ENCODE assay signal across 27 mouse cellular contexts in genomic region chr13:100603738-100604095, GRCm38 (mm10). TPM values are rescaled to one million over a fixed set of nuclear protein-coding genes. Genes with fewer than 3 reads are reported as not detected.
DNase-seq lines count a peak whose midpoint lies in the region; ATAC-seq and TF ChIP-seq lines count a peak whose summit lies in the region.
"Had no signal": no experiment of that assay in that cellular context is flagged by ENCODE, and none has a peak within 500 bp of the region (broad histone marks: within the 10 kb centered on the region; RNA-seq: fewer than 3 reads in every experiment).

No protein-coding gene starts in this region.

- no peak for DNase-seq in liver, embryonic 13.5 days
- DNase-seq in liver, embryonic 11.5 days (ENCODE audit: low spot score) = no peak
- no peak for DNase-seq in liver, postnatal 0 days
- DNase-seq in urinary bladder, postnatal 36 days (ENCODE audit: low spot score in 2 of 2) = no peak
- DNase-seq: adrenal gland, adult 2 months; adrenal gland, postnatal 14 days; cerebellum, adult 11 months; cerebellum, adult 2 months; cerebellum, adult 9-11 months; cerebellum, postnatal 25 days; forebrain, postnatal 0 days; gastrocnemius, adult 2 months; gastrocnemius, postnatal 14 days; heart, adult 18-20 months; heart, postnatal 10 days; heart, postnatal 36 days had no signal

- H3K27ac ChIP-seq in intestine, postnatal 0 days (ENCODE audit: low read depth, low read length) = peak overlapping the region; percentile 10; the same call in 1 of the 2 replicates
- no peak overlapping the region for H3K27ac ChIP-seq in intestine, embryonic 16.5 days (ENCODE audit: low read length)
- peak overlapping the region; percentile 70 for H3K27ac ChIP-seq in liver, embryonic 13.5 days
- H3K27ac ChIP-seq in liver, embryonic 11.5 days (ENCODE audit: low read depth, low read length) = no peak overlapping the region
- H3K27ac ChIP-seq in liver, postnatal 0 days (ENCODE audit: low read depth) = peak overlapping the region; percentile 83
- H3K27ac ChIP-seq: embryonic facial prominence, embryonic 12.5 days; embryonic facial prominence, embryonic 15.5 days; gastrocnemius, adult 2 months; heart, embryonic 15.5 days; hindbrain, embryonic 10.5 days; hindbrain, embryonic 13.5 days had no signal

- WGBS in intestine, postnatal 0 days = 90% methylated on average over 11 of the region's 11 CpGs
- 88% methylated on average over 11 of the region's 11 CpGs for WGBS in intestine, embryonic 16.5 days
- 75% methylated on average over 11 of the region's 11 CpGs for WGBS in liver, embryonic 13.5 days (ENCODE audit: insufficient replicate concordance)
- WGBS in liver, embryonic 11.5 days = 85% methylated on average over 11 of the region's 11 CpGs
- 81% methylated on average over 11 of the region's 11 CpGs for WGBS in liver, postnatal 0 days (ENCODE audit: insufficient replicate concordance)

- 0 out of 2 replicates have a peak, but pooled peaks cover 5% of the 10 kb centered on the region for H3K4me1 ChIP-seq in intestine, postnatal 0 days (replicated peaks; ENCODE audit: control insufficient read depth, insufficient read depth, low read length)
- H3K4me1 ChIP-seq in intestine, embryonic 16.5 days (ENCODE audit: control insufficient read depth, insufficient read depth, low read length) = peaks cover 12% of the 10 kb centered on the region
- peaks cover 19% of the 10 kb centered on the region for H3K4me1 ChIP-seq in liver, embryonic 13.5 days (replicated peaks)
- H3K4me1 ChIP-seq in liver, embryonic 11.5 days (replicated peaks; ENCODE audit: control insufficient read depth, insufficient read depth, low read length) = peaks cover 8% of the 10 kb centered on the region; the same call in 1 of the 2 replicates
- H3K4me1 ChIP-seq in liver, postnatal 0 days (ENCODE audit: insufficient read depth) = peaks cover 14% of the 10 kb centered on the region
- H3K4me1 ChIP-seq: embryonic facial prominence, embryonic 12.5 days; embryonic facial prominence, embryonic 15.5 days; hindbrain, embryonic 13.5 days had no signal

- no peak overlapping the region for H3K9ac ChIP-seq in intestine, postnatal 0 days (ENCODE audit: low read depth, low read length)
- no peak overlapping the region for H3K9ac ChIP-seq in intestine, embryonic 16.5 days (ENCODE audit: low read depth, low read length)
- H3K9ac ChIP-seq in liver, embryonic 13.5 days = no peak overlapping the region
- H3K9ac ChIP-seq in liver, embryonic 11.5 days (ENCODE audit: low read depth, low read length) = no peak overlapping the region
- H3K9ac ChIP-seq in liver, postnatal 0 days (replicated peaks) = no peak overlapping the region
- H3K9ac ChIP-seq: embryonic facial prominence, embryonic 12.5 days; embryonic facial prominence, embryonic 15.5 days; forebrain, postnatal 0 days; heart, embryonic 12.5 days; heart, embryonic 15.5 days; hindbrain, embryonic 13.5 days had no signal

- H3K27me3 ChIP-seq in intestine, postnatal 0 days (replicated peaks; ENCODE audit: control insufficient read depth, insufficient read depth, low read length) = no peaks in the 10 kb centered on the region
- no peaks in the 10 kb centered on the region for H3K27me3 ChIP-seq in intestine, embryonic 16.5 days (replicated peaks; ENCODE audit: control insufficient read depth, insufficient read depth, low read length)
- H3K27me3 ChIP-seq in liver, embryonic 13.5 days = no peaks in the 10 kb centered on the region
- H3K27me3 ChIP-seq in liver, embryonic 11.5 days (replicated peaks; ENCODE audit: control insufficient read depth, insufficient read depth, low read length) = no peaks in the 10 kb centered on the region
- H3K27me3 ChIP-seq in liver, postnatal 0 days (ENCODE audit: insufficient read depth, low read length) = no peaks in the 10 kb centered on the region
- H3K27me3 ChIP-seq: embryonic facial prominence, embryonic 12.5 days; embryonic facial prominence, embryonic 15.5 days; heart, embryonic 12.5 days; heart, embryonic 15.5 days; hindbrain, embryonic 13.5 days had no signal

- H3K36me3 ChIP-seq in intestine, postnatal 0 days (ENCODE audit: control insufficient read depth, insufficient read depth) = peaks cover 15% of the 10 kb centered on the region; the same call in 1 of the 2 replicates
- peaks cover 6% of the 10 kb centered on the region for H3K36me3 ChIP-seq in intestine, embryonic 16.5 days (ENCODE audit: control insufficient read depth, insufficient read depth, low read length)
- H3K36me3 ChIP-seq in liver, embryonic 13.5 days = peaks cover 12% of the 10 kb centered on the region; the same call in 1 of the 2 replicates
- H3K36me3 ChIP-seq in liver, embryonic 11.5 days (ENCODE audit: control insufficient read depth, insufficient read depth, low read length) = no peaks in the 10 kb centered on the region
- H3K36me3 ChIP-seq in liver, postnatal 0 days (replicated peaks; ENCODE audit: insufficient read depth, low read length) = no peaks in the 10 kb centered on the region; the same call in 1 of the 2 replicates
- H3K36me3 ChIP-seq: embryonic facial prominence, embryonic 15.5 days; heart, embryonic 12.5 days; heart, embryonic 15.5 days; hindbrain, embryonic 10.5 days had no signal

- ATAC-seq in intestine, postnatal 0 days = no peak
- ATAC-seq in intestine, embryonic 16.5 days = no peak
- no peak for ATAC-seq in liver, embryonic 13.5 days (ENCODE audit: low read depth)
- ATAC-seq in liver, embryonic 11.5 days (replicated peaks; ENCODE audit: low FRiP score) = no peak
- no peak for ATAC-seq in liver, postnatal 0 days
- ATAC-seq: CD4-positive, CD25-positive, alpha-beta regulatory T cell, adult 4 months; forebrain, embryonic 14.5 days; forebrain, postnatal 0 days; hindbrain, embryonic 16.5 days had no signal

- TF ChIP-seq CTCF in intestine, postnatal 0 days (IDR thresholded peaks at IDR 0.05; ENCODE audit: low read depth) = no peak
- TF ChIP-seq CTCF in liver, postnatal 0 days (IDR thresholded peaks at IDR 0.05; ENCODE audit: low read depth) = no peak

- H3K4me2 ChIP-seq in intestine, postnatal 0 days (replicated peaks; ENCODE audit: low read depth) = no peak overlapping the region
- H3K4me2 ChIP-seq in intestine, embryonic 16.5 days (ENCODE audit: low read depth, low read length) = no peak overlapping the region
- H3K4me2 ChIP-seq in liver, embryonic 13.5 days = no peak overlapping the region
- no peak overlapping the region for H3K4me2 ChIP-seq in liver, embryonic 11.5 days
- no peak overlapping the region for H3K4me2 ChIP-seq in liver, postnatal 0 days (ENCODE audit: low read depth, low read length)
- H3K4me2 ChIP-seq: embryonic facial prominence, embryonic 12.5 days; embryonic facial prominence, embryonic 15.5 days; heart, embryonic 12.5 days; heart, embryonic 15.5 days; hindbrain, embryonic 13.5 days had no signal

- H3K4me3 ChIP-seq in intestine, postnatal 0 days (ENCODE audit: low read depth, low read length) = no peak overlapping the region
- no peak overlapping the region for H3K4me3 ChIP-seq in intestine, embryonic 16.5 days (ENCODE audit: low read length)
- H3K4me3 ChIP-seq in liver, embryonic 13.5 days (replicated peaks) = no peak overlapping the region
- no peak overlapping the region for H3K4me3 ChIP-seq in liver, embryonic 11.5 days (ENCODE audit: low read depth, low read length)
- H3K4me3 ChIP-seq in liver, postnatal 0 days (ENCODE audit: low read depth, low read length) = no peak overlapping the region
- H3K4me3 ChIP-seq: embryonic facial prominence, embryonic 12.5 days; embryonic facial prominence, embryonic 15.5 days; gastrocnemius, adult 2 months; heart, embryonic 12.5 days; heart, embryonic 15.5 days; hindbrain, embryonic 10.5 days; hindbrain, embryonic 13.5 days had no signal

- no peaks in the 10 kb centered on the region for H3K9me3 ChIP-seq in intestine, postnatal 0 days (ENCODE audit: control insufficient read depth)
- 0 out of 2 replicates have a peak, but pooled peaks cover 4% of the 10 kb centered on the region for H3K9me3 ChIP-seq in intestine, embryonic 16.5 days (ENCODE audit: control insufficient read depth, low read length)
- H3K9me3 ChIP-seq in liver, embryonic 13.5 days (replicated peaks) = 0 out of 2 replicates have a peak, but pooled peaks cover 4% of the 10 kb centered on the region
- no peaks in the 10 kb centered on the region for H3K9me3 ChIP-seq in liver, embryonic 11.5 days (ENCODE audit: control insufficient read depth, low read length)
- H3K9me3 ChIP-seq in liver, postnatal 0 days (ENCODE audit: low read length) = 0 out of 2 replicates have a peak, but pooled peaks cover 3% of the 10 kb centered on the region
- H3K9me3 ChIP-seq: embryonic facial prominence, embryonic 15.5 days; hindbrain, embryonic 10.5 days; hindbrain, embryonic 13.5 days had no signal

- TF ChIP-seq EP300 in liver, postnatal 0 days (IDR thresholded peaks at IDR 0.05; ENCODE audit: low read depth) = no peak

RNA-seq across cellular contexts. Expression of gene Marveld2, which starts 13.1 kb away (rescaled TPM):
- polyA plus RNA-seq in intestine, postnatal 0 days (2015; fragmentation: Nextera tagmentation; extraction: Ambion mirVana) = 20.8 and 21.1 TPM in 2 replicates
- polyA plus RNA-seq in intestine, embryonic 16.5 days (2015; fragmentation: Nextera tagmentation; extraction: Ambion mirVana) = 29.5 and 31.6 TPM in 2 replicates
- 6.0 and 6.4 TPM in 2 replicates for polyA plus RNA-seq in liver, embryonic 13.5 days (2015; fragmentation: Nextera tagmentation; extraction: Ambion mirVana)
- polyA plus RNA-seq in liver, embryonic 11.5 days (2014; fragmentation: Nextera tagmentation; extraction: Ambion mirVana) = 9.1 and 9.5 TPM in 2 replicates
- polyA plus RNA-seq in liver, postnatal 0 days (2015; fragmentation: Nextera tagmentation; extraction: Ambion mirVana) = 8.6 and 9.4 TPM in 2 replicates

RNA-seq across cellular contexts. Expression of gene Ak6, which starts 47.1 kb away (rescaled TPM):
- 143 and 156 TPM in 2 replicates for polyA plus RNA-seq in intestine, postnatal 0 days (2015; fragmentation: Nextera tagmentation; extraction: Ambion mirVana)
- 222 and 244 TPM in 2 replicates for polyA plus RNA-seq in intestine, embryonic 16.5 days (2015; fragmentation: Nextera tagmentation; extraction: Ambion mirVana)
- polyA plus RNA-seq in liver, embryonic 13.5 days (2015; fragmentation: Nextera tagmentation; extraction: Ambion mirVana) = 219 and 231 TPM in 2 replicates
- 328 and 349 TPM in 2 replicates for polyA plus RNA-seq in liver, embryonic 11.5 days (2014; fragmentation: Nextera tagmentation; extraction: Ambion mirVana)
- 120 and 123 TPM in 2 replicates for polyA plus RNA-seq in liver, postnatal 0 days (2015; fragmentation: Nextera tagmentation; extraction: Ambion mirVana)

RNA-seq across cellular contexts. Expression of gene Rad17, which starts 47.1 kb away (rescaled TPM):
- 10.3 and 11.1 TPM in 2 replicates for polyA plus RNA-seq in intestine, postnatal 0 days (2015; fragmentation: Nextera tagmentation; extraction: Ambion mirVana)
- polyA plus RNA-seq in intestine, embryonic 16.5 days (2015; fragmentation: Nextera tagmentation; extraction: Ambion mirVana) = 14.5 and 15.8 TPM in 2 replicates
- polyA plus RNA-seq in liver, embryonic 13.5 days (2015; fragmentation: Nextera tagmentation; extraction: Ambion mirVana) = 15.2 and 18.6 TPM in 2 replicates
- polyA plus RNA-seq in liver, embryonic 11.5 days (2014; fragmentation: Nextera tagmentation; extraction: Ambion mirVana) = 32.1 and 33.5 TPM in 2 replicates
- polyA plus RNA-seq in liver, postnatal 0 days (2015; fragmentation: Nextera tagmentation; extraction: Ambion mirVana) = 9.2 and 10.5 TPM in 2 replicates

RNA-seq across cellular contexts. Expression of gene Taf9, which starts 47.7 kb away (rescaled TPM):
- polyA plus RNA-seq in intestine, postnatal 0 days (2015; fragmentation: Nextera tagmentation; extraction: Ambion mirVana) = 10.9 and 11.1 TPM in 2 replicates
- 7.0 and 7.4 TPM in 2 replicates for polyA plus RNA-seq in intestine, embryonic 16.5 days (2015; fragmentation: Nextera tagmentation; extraction: Ambion mirVana)
- 15.9 and 16.8 TPM in 2 replicates for polyA plus RNA-seq in liver, embryonic 13.5 days (2015; fragmentation: Nextera tagmentation; extraction: Ambion mirVana)
- 25.1 and 26.0 TPM in 2 replicates for polyA plus RNA-seq in liver, embryonic 11.5 days (2014; fragmentation: Nextera tagmentation; extraction: Ambion mirVana)
- polyA plus RNA-seq in liver, postnatal 0 days (2015; fragmentation: Nextera tagmentation; extraction: Ambion mirVana) = 17.7 and 20.1 TPM in 2 replicates
- polyA plus RNA-seq: adrenal gland, adult 2 months had no signal

RNA-seq across cellular contexts. Expression of gene Ocln, which starts 51.2 kb away (rescaled TPM):
- polyA plus RNA-seq in intestine, postnatal 0 days (2015; fragmentation: Nextera tagmentation; extraction: Ambion mirVana) = 44.5 and 49.4 TPM in 2 replicates
- polyA plus RNA-seq in intestine, embryonic 16.5 days (2015; fragmentation: Nextera tagmentation; extraction: Ambion mirVana) = 96.4 and 96.9 TPM in 2 replicates
- polyA plus RNA-seq in liver, embryonic 13.5 days (2015; fragmentation: Nextera tagmentation; extraction: Ambion mirVana) = 5.3 and 6.4 TPM in 2 replicates
- 8.5 and 9.4 TPM in 2 replicates for polyA plus RNA-seq in liver, embryonic 11.5 days (2014; fragmentation: Nextera tagmentation; extraction: Ambion mirVana)
- polyA plus RNA-seq in liver, postnatal 0 days (2015; fragmentation: Nextera tagmentation; extraction: Ambion mirVana) = 11.2 and 14.6 TPM in 2 replicates

Comparison
In these comparisons a context has a peak if more than half of its experiments do, and no peak if none do; other contexts are left out.
1. H3K27ac ChIP-seq: peak in intestine, postnatal 0 days (single experiment), liver, embryonic 13.5 days (single experiment) and liver, postnatal 0 days (single experiment); none in intestine, embryonic 16.5 days (single experiment) and liver, embryonic 11.5 days (single experiment).